Mouse (Mus musculus): Measurements from ENCODE around the gene Spata2l. TPM values are rescaled to one million over a fixed set of nuclear protein-coding genes. Genes with fewer than 3 reads are reported as not detected.
A peak's percentile ranks its signal among the peaks of the same experiment; 100 is the strongest.
"Not testable (repeated sequence)": the region's sequence is repeated elsewhere in the genome, so short reads cannot be mapped to it uniquely, and the experiment has no call there.

The Spata2l gene
- total and polyA plus RNA-seq, 2 experiments from 2014 or later, result 14.3 to 19.6 TPM

DNA sequence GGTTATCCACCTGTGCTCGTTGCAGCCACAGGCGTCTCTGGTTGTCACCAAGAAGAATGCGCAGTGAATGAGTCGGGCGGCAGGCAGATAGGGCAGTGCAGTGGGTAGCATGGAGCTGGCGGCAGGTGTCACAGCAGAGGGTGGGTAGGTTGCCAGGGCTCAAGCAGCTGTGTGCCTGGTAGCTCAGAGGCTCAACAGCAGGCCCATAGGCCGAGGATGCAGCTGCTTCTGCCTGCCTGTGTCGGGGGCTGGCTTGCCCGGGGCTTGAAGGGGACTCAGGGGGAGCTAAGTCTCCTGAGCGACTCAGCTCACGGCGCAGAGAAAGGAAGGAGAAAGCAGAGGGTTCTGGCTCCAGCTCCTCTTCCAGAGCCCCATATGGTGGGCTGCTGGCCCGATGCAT lies 2.7 kb downstream of the Spata2l start:
- peak; percentile 18 for DNase-seq (ENCODE audit: low spot score)

DNA sequence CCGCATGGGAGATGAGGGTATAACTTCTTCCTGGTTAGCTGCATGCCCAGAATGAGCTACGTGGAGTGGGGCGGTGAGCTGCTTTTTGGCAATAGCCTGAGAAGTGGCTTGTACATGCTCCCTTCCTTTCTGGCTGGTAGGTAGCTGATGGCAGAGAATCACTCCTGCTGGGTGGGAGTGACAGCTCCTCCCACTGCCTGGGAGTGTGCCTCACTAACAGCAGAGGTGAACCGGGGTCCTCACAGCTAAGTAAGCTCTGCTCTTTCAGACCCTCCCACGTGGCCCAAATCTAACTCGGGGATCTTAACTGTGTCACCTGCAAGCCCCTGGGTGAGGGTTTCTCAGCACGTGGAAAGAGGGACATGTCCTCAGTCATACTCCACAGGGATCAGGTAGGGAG lies 3.5 kb downstream of the Spata2l start:
- no peaks in the 10 kb centered on the region for H3K9me3 ChIP-seq (ENCODE audit: low read length)
- DNase-seq (ENCODE audit: low spot score), result no peak
- no peak overlapping the region for H3K27ac ChIP-seq (ENCODE audit: low read depth, low read length)
- no peaks in the 10 kb centered on the region for H3K27me3 ChIP-seq (ENCODE audit: insufficient read depth, low read length)
- peaks cover 5% of the 10 kb centered on the region; the same call in 1 of the 2 replicates for H3K4me1 ChIP-seq (ENCODE audit: insufficient read depth, low read length)
- ATAC-seq (ENCODE audit: low FRiP score), result no peak
- no peak overlapping the region for H3K9ac ChIP-seq (replicated peaks; ENCODE audit: low read length, poor library complexity, severe bottlenecking)
- no peak overlapping the region for H3K4me3 ChIP-seq (ENCODE audit: low read depth, low read length)
- 52% methylated on average over 7 of the region's 7 CpGs for WGBS
- TF ChIP-seq CTCF (IDR thresholded peaks at IDR 0.05), result no peak
- H3K36me3 ChIP-seq (ENCODE audit: insufficient read depth, low read length), result peaks cover 7% of the 10 kb centered on the region; the same call in 1 of the 2 replicates
- no peak overlapping the region for H3K4me2 ChIP-seq (ENCODE audit: low read depth, low read length, poor library complexity, severe bottlenecking)

More for the DNA sequence above, 2.7 kb downstream of the Spata2l start:
- H3K27me3 ChIP-seq (ENCODE audit: insufficient read depth, low read length), result no peaks in the 10 kb centered on the region
- TF ChIP-seq CTCF (IDR thresholded peaks at IDR 0.05), result no peak
- no peak overlapping the region for H3K4me3 ChIP-seq (ENCODE audit: low read depth, low read length)
- H3K27ac ChIP-seq (ENCODE audit: low read depth, low read length), result no peak overlapping the region
- WGBS, result 54% methylated on average over 13 of the region's 13 CpGs
- H3K4me2 ChIP-seq (ENCODE audit: low read depth, low read length, poor library complexity, severe bottlenecking), result no peak overlapping the region
- H3K9me3 ChIP-seq (ENCODE audit: low read length), result no peaks in the 10 kb centered on the region
- H3K9ac ChIP-seq (replicated peaks; ENCODE audit: low read length, poor library complexity, severe bottlenecking), result no peak overlapping the region
- no peak for ATAC-seq (ENCODE audit: low FRiP score)
- H3K4me1 ChIP-seq (ENCODE audit: insufficient read depth, low read length), result peaks cover 5% of the 10 kb centered on the region; the same call in 1 of the 2 replicates
- 0 out of 2 replicates have a peak, but pooled peaks cover 3% of the 10 kb centered on the region for H3K36me3 ChIP-seq (ENCODE audit: insufficient read depth, low read length)

DNA sequence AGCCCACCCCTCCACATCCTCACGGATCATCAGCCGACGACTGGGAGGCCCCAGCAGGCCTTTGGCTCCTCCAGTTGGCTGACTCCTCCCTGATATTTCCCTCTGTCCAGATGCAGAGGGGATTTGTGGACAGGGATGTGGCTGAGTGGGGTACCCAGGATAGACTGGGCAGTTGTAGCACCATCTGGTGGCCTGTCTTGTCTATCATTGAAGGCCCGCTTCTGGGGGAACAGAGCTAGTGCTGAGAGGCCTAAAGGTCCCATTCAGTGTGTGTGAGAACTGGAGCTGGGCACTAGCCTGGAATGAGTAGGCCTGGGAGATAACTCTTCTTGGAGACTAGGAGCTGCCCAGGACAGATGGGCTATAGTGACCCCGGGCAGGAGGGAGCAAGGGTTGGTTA lies 4.3 kb downstream of the Spata2l start:
- H3K4me2 ChIP-seq (ENCODE audit: low read depth, low read length, poor library complexity, severe bottlenecking), result no peak overlapping the region
- DNase-seq (ENCODE audit: low spot score) (peak; percentile 22), ATAC-seq (ENCODE audit: low FRiP score) (no peak)
- TF ChIP-seq CTCF (IDR thresholded peaks at IDR 0.05), result peak; percentile 64
- no peak overlapping the region for H3K27ac ChIP-seq (ENCODE audit: low read depth, low read length)
- H3K9me3 ChIP-seq (ENCODE audit: low read length), result no peaks in the 10 kb centered on the region
- peaks cover 5% of the 10 kb centered on the region; the same call in 1 of the 2 replicates for H3K4me1 ChIP-seq (ENCODE audit: insufficient read depth, low read length)
- no peak overlapping the region for H3K4me3 ChIP-seq (ENCODE audit: low read depth, low read length)
- WGBS, result 62% methylated on average over 5 of the region's 5 CpGs
- H3K9ac ChIP-seq (replicated peaks; ENCODE audit: low read length, poor library complexity, severe bottlenecking), result no peak overlapping the region
- peaks cover 8% of the 10 kb centered on the region for H3K36me3 ChIP-seq (ENCODE audit: insufficient read depth, low read length)
- no peaks in the 10 kb centered on the region for H3K27me3 ChIP-seq (ENCODE audit: insufficient read depth, low read length)

DNA sequence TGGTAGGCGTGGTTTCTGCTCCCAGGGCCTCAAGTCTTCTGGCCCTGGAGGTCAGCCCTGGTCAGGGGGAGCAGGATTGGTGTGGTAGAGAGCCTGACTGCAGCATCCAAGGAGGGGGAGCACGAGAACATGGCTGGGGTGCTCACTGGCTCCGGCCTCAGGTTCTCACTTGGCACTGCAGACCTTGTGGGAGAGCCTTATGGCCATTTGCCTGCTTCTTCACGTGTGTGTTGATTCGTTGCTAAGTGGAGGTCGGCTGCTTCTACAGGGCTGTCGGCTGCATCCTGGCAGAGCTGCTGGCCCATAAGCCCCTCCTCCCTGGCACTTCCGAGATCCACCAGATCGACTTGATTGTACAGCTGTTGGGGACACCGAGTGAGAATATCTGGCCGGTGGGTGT lies 5.7 kb downstream of the Spata2l start:
- H3K4me1 ChIP-seq (ENCODE audit: insufficient read depth, low read length); H3K27me3 ChIP-seq (ENCODE audit: insufficient read depth, low read length); DNase-seq (ENCODE audit: low spot score); H3K36me3 ChIP-seq (ENCODE audit: insufficient read depth, low read length); H3K4me3 ChIP-seq (ENCODE audit: low read depth, low read length); H3K9ac ChIP-seq (replicated peaks; ENCODE audit: low read length, poor library complexity, severe bottlenecking); ATAC-seq (ENCODE audit: low FRiP score); H3K4me2 ChIP-seq (ENCODE audit: low read depth, low read length, poor library complexity, severe bottlenecking); H3K27ac ChIP-seq (ENCODE audit: low read depth, low read length); H3K9me3 ChIP-seq (ENCODE audit: low read length): not testable (repeated sequence)
- 85% methylated on average over 9 of the region's 11 CpGs for WGBS

DNA sequence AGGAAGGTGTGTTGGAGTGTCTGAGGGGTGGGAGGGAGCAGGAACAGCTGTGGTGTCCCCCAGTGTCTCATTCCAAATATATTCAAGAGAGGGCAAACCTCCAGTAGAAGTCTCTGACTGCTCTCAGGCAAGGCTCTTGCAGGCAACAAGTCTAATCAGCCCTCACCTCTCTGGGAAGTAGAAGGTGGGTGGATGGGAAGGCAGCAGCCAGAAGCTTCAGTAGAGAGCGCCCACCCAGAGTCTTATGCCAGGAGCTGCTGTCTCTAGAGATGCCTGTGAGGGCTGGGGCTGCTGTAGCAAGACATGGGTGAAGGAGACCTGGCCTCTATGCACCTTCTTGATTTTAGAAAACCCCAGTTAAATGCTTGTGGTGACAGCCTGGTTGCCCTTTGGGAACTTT lies 7.6 kb downstream of the Spata2l start:
- H3K36me3 ChIP-seq (ENCODE audit: insufficient read depth, low read length), result peaks cover 8% of the 10 kb centered on the region
- TF ChIP-seq CTCF (IDR thresholded peaks at IDR 0.05), result no peak
- H3K27me3 ChIP-seq (ENCODE audit: insufficient read depth, low read length), result no peaks in the 10 kb centered on the region
- 100% methylated on average over 1 of the region's 1 CpGs for WGBS
- no peak for ATAC-seq (ENCODE audit: low FRiP score)
- no peak overlapping the region for H3K27ac ChIP-seq (ENCODE audit: low read depth, low read length)
- H3K9ac ChIP-seq (replicated peaks; ENCODE audit: low read length, poor library complexity, severe bottlenecking), result no peak overlapping the region
- H3K4me2 ChIP-seq (ENCODE audit: low read depth, low read length, poor library complexity, severe bottlenecking), result no peak overlapping the region
- H3K4me1 ChIP-seq (ENCODE audit: insufficient read depth, low read length), result 0 out of 2 replicates have a peak, but pooled peaks cover 3% of the 10 kb centered on the region
- no peak overlapping the region for H3K4me3 ChIP-seq (ENCODE audit: low read depth, low read length)
- DNase-seq (ENCODE audit: low spot score), result no peak
- H3K9me3 ChIP-seq (ENCODE audit: low read length), result no peaks in the 10 kb centered on the region

DNA sequence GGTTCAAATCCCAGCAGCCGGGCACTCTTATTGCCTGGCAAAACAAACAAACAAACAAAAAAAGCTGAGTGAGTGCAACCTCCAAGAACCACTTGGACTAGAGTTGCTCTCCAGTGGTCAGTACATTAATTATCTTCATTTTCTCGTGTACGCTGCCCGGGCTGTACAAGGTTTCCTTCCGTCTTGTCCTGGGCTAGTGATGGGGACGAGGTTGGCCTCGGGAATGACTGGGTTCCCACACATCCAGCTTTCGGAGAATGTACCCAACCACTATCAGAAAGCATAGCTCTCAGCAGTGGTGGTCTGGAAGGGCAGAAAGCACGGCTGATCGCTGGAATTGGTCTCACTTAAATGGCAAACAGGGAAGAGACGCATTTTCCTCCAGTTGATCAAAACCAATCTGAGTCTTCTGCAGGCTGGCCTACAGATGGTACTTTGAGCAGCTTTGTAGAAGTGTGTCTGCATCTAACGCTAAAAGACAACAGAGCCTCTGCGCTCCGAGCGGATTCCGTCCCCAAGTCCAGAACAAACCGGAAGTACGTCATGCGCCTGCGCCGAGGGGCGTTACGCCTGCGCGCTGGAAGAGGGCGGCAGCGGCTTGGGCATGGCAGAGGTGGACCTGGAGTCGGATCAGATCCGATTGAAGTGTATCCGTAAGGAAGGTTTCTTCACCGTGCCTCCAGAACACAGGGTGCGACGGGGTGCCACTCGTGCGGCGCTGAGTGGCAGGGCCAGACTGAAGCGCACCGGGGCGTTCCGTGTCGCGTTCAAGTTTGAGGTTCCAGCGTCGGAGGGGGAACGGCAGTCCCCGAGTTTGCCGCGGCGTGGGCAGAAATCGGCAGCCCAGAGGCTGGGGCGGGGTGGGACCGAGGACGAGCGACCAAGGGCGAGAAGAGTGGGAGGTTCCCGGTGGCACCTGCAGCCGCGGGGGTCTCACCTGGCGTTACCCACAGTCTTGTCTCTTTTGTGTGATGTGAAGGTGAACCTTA lies 11.5 kb downstream of the Spata2l start, which contains the start of gene Cdk10:
Gene Cdk10 (plus strand): TSS at position 565 of the 989 bp plus-strand sequence.
- H3K9ac ChIP-seq (replicated peaks; ENCODE audit: low read length, poor library complexity, severe bottlenecking), result peak within 1 kb of the TSS; percentile 89
- no peak for TF ChIP-seq CTCF (IDR thresholded peaks at IDR 0.05)

More for the DNA sequence above, 11.5 kb downstream of the Spata2l start, which contains the start of gene Cdk10:
- peak; percentile 89 for ATAC-seq (ENCODE audit: low FRiP score)
- Histone ChIP-seq H3K4me3 (ENCODE audit: low read depth, low read length) (peak within 1 kb of the TSS; percentile 74), H3K4me2 (ENCODE audit: low read depth, low read length, poor library complexity, severe bottlenecking) (peak within 1 kb of the TSS; percentile 87), H3K4me1 (ENCODE audit: insufficient read depth, low read length) (0 out of 2 replicates have a peak, but pooled peaks cover 3% of the 10 kb centered on the region), H3K36me3 (ENCODE audit: insufficient read depth, low read length) (peaks cover 8% of the 10 kb centered on the region), H3K27me3 (ENCODE audit: insufficient read depth, low read length) (no peaks in the 10 kb centered on the region), H3K27ac (ENCODE audit: low read depth, low read length) (peak within 1 kb of the TSS; percentile 92), H3K9me3 (ENCODE audit: low read length) (no peaks in the 10 kb centered on the region)
- DNase-seq (ENCODE audit: low spot score), result peak; percentile 96
- 3% methylated on average over 59 of the region's 59 CpGs for WGBS

Measured in midbrain, postnatal 0 days (tissue).